Mouse (Mus musculus): ENCODE measurements at regions not wholly inside any gene's neighbourhood (a gene's known extent, or its start where the extent isn't known, plus 50 kb on each side); places are given as distances from the start of the nearest gene placed in this dataset.

DNA sequence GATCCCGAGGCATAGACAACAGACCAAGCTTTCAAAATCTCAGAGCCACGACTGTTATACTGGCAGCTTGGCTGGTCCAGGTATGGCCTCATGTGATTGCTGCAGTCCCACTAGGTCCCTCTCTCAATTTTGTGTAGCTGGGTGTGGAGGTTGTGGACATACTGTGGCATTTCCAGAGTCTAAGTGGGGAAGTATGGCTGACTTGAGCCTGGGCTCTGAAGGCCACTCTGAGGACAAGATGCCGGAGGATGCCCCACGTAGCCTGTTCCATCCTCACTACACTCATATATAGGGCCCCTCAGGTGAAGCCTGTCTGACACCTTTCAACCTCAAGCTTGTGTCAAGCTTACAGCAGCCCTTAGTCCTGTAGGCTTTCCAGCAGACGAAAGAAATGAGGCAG lies 78.2 kb upstream of the Adam6b start:
- Histone ChIP-seq H3K4me1 (ENCODE audit: insufficient read depth) (no peaks in the 10 kb centered on the region), H3K4me2 (ENCODE audit: low read depth) (no peak overlapping the region), H3K27me3 (ENCODE audit: insufficient read depth, low read length) (no peaks in the 10 kb centered on the region), H3K36me3 (ENCODE audit: insufficient read depth) (no peaks in the 10 kb centered on the region), H3K9me3 (ENCODE audit: low read length) (no peaks in the 10 kb centered on the region), H3K4me3 (ENCODE audit: low read depth, low read length) (no peak overlapping the region), H3K9ac (no peak overlapping the region), H3K27ac (ENCODE audit: low read depth, low read length) (no peak overlapping the region)
- TF ChIP-seq CTCF (IDR thresholded peaks at IDR 0.05; ENCODE audit: low read depth) = no peak
- 91% methylated on average over 5 of the region's 5 CpGs for WGBS
- ATAC-seq (no peak), DNase-seq (no peak)

DNA sequence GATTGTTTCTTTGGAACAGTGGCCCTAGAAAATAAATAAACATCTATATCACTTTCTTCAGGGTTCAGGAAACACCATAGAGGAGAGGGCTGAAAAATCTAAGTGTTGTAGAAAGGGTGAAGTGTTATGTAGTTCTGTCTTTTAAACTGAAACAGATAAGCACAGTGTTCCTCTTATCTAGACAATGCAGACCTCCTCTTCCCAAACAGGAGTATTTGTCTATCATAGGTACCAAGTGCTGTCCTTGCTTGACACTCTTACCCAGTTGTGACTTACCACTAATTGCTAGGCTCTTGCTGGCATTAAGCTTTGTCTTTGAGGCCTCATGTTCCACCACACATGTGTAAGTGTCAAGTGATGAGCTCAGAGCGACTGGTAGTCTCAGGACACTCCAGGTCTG lies 75.3 kb upstream of the Adam6b start:
- Histone ChIP-seq H3K27ac (ENCODE audit: low read depth, low read length) (no peak overlapping the region), H3K4me1 (ENCODE audit: insufficient read depth) (no peaks in the 10 kb centered on the region), H3K36me3 (ENCODE audit: insufficient read depth) (no peaks in the 10 kb centered on the region), H3K4me3 (ENCODE audit: low read depth, low read length) (no peak overlapping the region), H3K9ac (no peak overlapping the region), H3K9me3 (ENCODE audit: low read length) (no peaks in the 10 kb centered on the region), H3K4me2 (ENCODE audit: low read depth) (no peak overlapping the region), H3K27me3 (ENCODE audit: insufficient read depth, low read length) (no peaks in the 10 kb centered on the region)
- DNase-seq = no peak
- no peak for ATAC-seq
- TF ChIP-seq CTCF (IDR thresholded peaks at IDR 0.05; ENCODE audit: low read depth) = no peak
- 65% methylated on average over 1 of the region's 1 CpGs for WGBS

DNA sequence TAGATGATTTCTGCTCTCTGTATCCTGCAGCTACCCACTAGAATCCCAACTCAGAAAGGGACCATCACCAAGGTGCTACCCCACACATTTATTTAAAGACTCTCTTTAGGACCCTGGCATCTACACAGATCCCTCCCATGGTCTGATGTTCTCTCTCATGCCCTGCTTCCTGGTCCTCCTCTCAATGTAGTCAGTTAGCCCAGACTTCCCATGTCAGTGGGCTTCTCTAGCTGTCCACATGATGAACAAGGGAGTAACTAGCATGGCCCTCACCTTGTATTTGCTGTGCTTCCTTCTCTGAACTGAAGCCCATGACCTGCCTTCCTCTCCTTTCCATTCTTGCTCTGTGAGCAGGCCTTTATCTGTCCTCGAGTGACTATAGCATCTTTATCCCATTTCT lies 71.8 kb upstream of the Adam6b start:
- H3K9me3 ChIP-seq (ENCODE audit: low read length) = no peaks in the 10 kb centered on the region
- ATAC-seq (no peak), DNase-seq (no peak)
- H3K27me3 ChIP-seq (ENCODE audit: insufficient read depth, low read length) = no peaks in the 10 kb centered on the region
- no peak overlapping the region for H3K9ac ChIP-seq
- no peaks in the 10 kb centered on the region for H3K36me3 ChIP-seq (ENCODE audit: insufficient read depth)
- H3K4me3 ChIP-seq (ENCODE audit: low read depth, low read length) = no peak overlapping the region
- 59% methylated on average over 1 of the region's 1 CpGs for WGBS
- no peaks in the 10 kb centered on the region for H3K4me1 ChIP-seq (ENCODE audit: insufficient read depth)
- no peak overlapping the region for H3K27ac ChIP-seq (ENCODE audit: low read depth, low read length)
- H3K4me2 ChIP-seq (ENCODE audit: low read depth) = no peak overlapping the region
- TF ChIP-seq CTCF (IDR thresholded peaks at IDR 0.05; ENCODE audit: low read depth) = no peak

DNA sequence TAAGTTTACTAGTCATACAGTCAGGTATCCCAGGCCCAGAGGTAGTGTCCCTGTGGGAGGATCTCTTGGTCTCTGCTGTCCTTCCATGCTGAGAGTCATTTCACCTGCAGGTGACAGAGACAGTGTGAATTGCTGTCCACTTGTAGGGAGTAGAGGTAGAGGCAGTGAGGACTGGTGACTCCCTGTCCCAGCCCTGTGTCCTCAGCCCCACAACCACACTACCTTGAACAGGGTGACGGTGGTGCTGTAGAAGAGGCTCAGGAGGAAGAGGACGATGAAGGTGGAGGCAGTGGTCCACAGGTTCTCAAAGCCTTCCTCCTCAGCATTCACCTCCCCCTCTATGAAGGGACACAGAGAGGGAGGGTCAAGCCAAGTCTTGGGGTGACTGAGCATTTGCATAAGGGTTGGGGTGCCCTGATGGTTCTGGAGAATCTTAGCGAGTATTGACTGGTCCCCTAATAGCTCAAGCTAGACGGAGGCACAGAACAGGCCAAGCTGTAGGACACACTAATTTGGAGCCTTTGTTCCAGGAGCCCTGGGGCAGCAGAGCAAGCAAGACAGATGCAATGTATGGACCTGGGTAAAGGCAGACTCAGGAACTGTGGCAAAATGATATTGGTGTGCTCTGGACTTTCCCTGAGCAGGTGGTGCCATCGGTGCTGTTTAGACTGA lies 70.4 kb upstream of the Adam6b start:
- H3K9ac ChIP-seq = no peak overlapping the region
- H3K27me3 ChIP-seq (ENCODE audit: insufficient read depth, low read length) = no peaks in the 10 kb centered on the region
- H3K4me3 ChIP-seq (ENCODE audit: low read depth, low read length) = no peak overlapping the region
- no peak for ATAC-seq
- H3K36me3 ChIP-seq (ENCODE audit: insufficient read depth) = no peaks in the 10 kb centered on the region
- no peaks in the 10 kb centered on the region for H3K4me1 ChIP-seq (ENCODE audit: insufficient read depth)
- H3K4me2 ChIP-seq (ENCODE audit: low read depth) = no peak overlapping the region
- no peak for DNase-seq
- no peak overlapping the region for H3K27ac ChIP-seq (ENCODE audit: low read depth, low read length)
- WGBS = 88% methylated on average over 5 of the region's 5 CpGs
- no peaks in the 10 kb centered on the region for H3K9me3 ChIP-seq (ENCODE audit: low read length)
- TF ChIP-seq CTCF (IDR thresholded peaks at IDR 0.05; ENCODE audit: low read depth) = no peak

DNA sequence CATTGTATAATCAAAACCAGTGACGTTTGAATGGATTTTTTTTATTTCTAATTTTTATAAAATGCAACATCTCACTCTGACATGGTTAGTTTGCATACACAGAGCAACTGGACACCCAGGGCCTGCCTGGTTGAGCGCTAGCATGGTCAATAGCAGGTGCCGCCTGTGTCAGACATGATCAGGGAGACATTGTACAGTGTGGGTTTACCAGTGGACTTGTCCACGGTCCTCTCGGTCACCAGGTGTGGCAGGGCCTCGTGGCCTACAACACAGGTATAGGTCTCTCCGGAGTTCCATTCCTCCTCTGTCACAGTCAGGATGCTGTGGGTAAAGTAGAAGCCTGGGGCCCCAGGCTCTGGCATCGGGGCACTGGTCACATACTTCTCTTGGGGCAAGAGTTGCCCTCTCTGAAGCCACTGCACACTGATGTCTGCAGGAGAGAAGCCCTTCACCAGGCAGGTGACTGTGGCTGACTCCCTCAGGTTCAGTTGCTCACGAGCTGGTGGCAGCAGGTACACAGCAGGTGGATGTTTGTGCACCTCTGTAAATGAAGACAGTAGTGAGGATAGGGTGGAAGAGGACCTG lies 68.5 kb upstream of the Adam6b start:
- Histone ChIP-seq H3K4me3 (ENCODE audit: low read depth, low read length) (no peak overlapping the region), H3K9ac (no peak overlapping the region), H3K36me3 (ENCODE audit: insufficient read depth) (no peaks in the 10 kb centered on the region), H3K27ac (ENCODE audit: low read depth, low read length) (no peak overlapping the region), H3K9me3 (ENCODE audit: low read length) (no peaks in the 10 kb centered on the region), H3K27me3 (ENCODE audit: insufficient read depth, low read length) (no peaks in the 10 kb centered on the region), H3K4me2 (ENCODE audit: low read depth) (no peak overlapping the region), H3K4me1 (ENCODE audit: insufficient read depth) (no peaks in the 10 kb centered on the region)
- WGBS = 82% methylated on average over 9 of the region's 9 CpGs
- DNase-seq = no peak
- no peak for TF ChIP-seq CTCF (IDR thresholded peaks at IDR 0.05; ENCODE audit: low read depth)
- ATAC-seq = no peak

DNA sequence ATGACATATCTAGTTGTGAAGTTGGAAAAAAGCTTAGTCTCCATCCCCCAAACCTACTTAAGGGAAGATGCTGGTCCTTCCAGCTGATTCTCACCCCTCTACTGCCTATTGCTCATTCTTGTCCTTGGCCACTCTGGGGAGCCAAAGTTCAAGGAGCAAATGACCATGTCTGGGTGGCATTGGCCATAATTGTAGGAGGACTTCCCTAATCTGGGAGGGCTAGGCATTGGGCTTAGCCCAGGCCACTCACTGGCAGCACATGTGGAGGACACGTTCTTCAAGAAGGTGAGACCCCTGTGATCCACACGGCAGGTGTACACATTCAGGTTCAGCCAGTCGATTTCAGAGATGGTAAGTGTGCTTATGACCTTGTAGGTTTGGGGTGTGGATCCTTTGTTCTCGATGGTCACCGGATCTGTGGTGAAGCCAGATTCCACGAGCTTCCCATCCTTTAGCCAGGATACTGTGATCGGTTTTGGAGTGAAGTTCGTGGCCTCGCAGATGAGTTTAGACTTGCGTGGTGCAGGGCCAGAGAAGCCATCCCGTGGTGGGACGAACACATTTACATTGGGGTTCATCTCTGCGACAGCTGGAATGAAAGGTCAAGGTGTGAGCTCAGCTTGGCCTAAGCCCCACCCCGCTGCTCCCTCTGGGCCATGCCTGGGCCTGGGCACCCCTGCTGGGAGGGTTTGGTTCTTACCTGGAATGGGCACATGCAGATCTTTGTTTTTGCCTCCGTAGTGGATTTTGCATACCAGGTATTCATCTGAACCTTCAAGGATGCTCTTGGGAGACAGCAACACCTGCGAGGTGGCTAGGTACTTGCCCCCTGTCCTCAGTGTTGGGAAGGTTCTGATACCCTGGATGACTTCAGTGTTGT lies 67.4 kb upstream of the Adam6b start:
- H3K4me1 ChIP-seq (ENCODE audit: insufficient read depth) = no peaks in the 10 kb centered on the region
- no peak overlapping the region for H3K4me2 ChIP-seq (ENCODE audit: low read depth)
- H3K9me3 ChIP-seq (ENCODE audit: low read length) = no peaks in the 10 kb centered on the region
- DNase-seq (no peak), ATAC-seq (no peak)
- H3K27ac ChIP-seq (ENCODE audit: low read depth, low read length) = no peak overlapping the region
- H3K27me3 ChIP-seq (ENCODE audit: insufficient read depth, low read length) = no peaks in the 10 kb centered on the region
- TF ChIP-seq CTCF (IDR thresholded peaks at IDR 0.05; ENCODE audit: low read depth) = no peak
- 91% methylated on average over 16 of the region's 16 CpGs for WGBS
- no peaks in the 10 kb centered on the region for H3K36me3 ChIP-seq (ENCODE audit: insufficient read depth)
- no peak overlapping the region for H3K4me3 ChIP-seq (ENCODE audit: low read depth, low read length)
- no peak overlapping the region for H3K9ac ChIP-seq

DNA sequence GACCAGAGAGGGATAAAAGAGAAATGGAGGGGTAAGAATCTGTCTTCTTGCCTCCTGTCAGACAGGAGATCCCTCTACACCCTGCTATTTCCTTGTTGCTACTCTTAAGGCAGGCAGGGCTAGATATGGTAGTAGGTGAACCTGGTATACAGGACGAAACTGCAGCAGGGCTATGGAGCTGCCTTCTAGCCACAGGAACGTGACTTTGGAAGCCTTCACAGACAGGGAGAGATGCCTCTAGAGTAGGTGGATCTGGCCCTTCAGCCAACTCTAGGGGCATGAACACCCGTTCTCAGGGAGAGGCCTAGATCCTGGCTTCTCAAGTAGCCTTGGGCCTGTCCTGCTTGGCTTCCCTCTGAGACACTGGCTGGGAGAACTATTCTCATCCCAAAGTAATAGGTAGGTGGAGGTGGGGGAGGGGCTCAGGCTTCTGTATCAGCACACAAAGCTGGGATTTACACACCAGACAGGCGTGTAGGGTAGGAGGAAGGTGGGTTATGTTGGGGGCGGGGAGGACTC lies 66.5 kb upstream of the Adam6b start:
- 78% methylated on average over 5 of the region's 5 CpGs for WGBS
- no peak for ATAC-seq
- Histone ChIP-seq H3K4me3 (ENCODE audit: low read depth, low read length) (no peak overlapping the region), H3K36me3 (ENCODE audit: insufficient read depth) (no peaks in the 10 kb centered on the region), H3K9me3 (ENCODE audit: low read length) (no peaks in the 10 kb centered on the region), H3K4me1 (ENCODE audit: insufficient read depth) (no peaks in the 10 kb centered on the region), H3K9ac (no peak overlapping the region), H3K27me3 (ENCODE audit: insufficient read depth, low read length) (no peaks in the 10 kb centered on the region), H3K4me2 (ENCODE audit: low read depth) (no peak overlapping the region), H3K27ac (ENCODE audit: low read depth, low read length) (no peak overlapping the region)
- no peak for TF ChIP-seq CTCF (IDR thresholded peaks at IDR 0.05; ENCODE audit: low read depth)
- DNase-seq = no peak

All from forebrain, postnatal 0 days (tissue).